Mouse (Mus musculus) megakaryocyte, embryonic 14.5 days (primary cell): ENCODE measurements around the gene 2810006K23Rik. TPM values are rescaled to one million over a fixed set of nuclear protein-coding genes. Genes with fewer than 3 reads are reported as not detected.
"Not testable (repeated sequence)": the region's sequence is repeated elsewhere in the genome, so short reads cannot be mapped to it uniquely, and the experiment has no call there.

ENCODE experiments used
- H3K27me3 ChIP-seq: replicated peaks from 2 replicates; pipeline ENCODE3; 2012; ENCODE audit warnings: inconsistent platforms
- H3K36me3 ChIP-seq: replicated peaks from 2 replicates; pipeline ENCODE3; 2012; ENCODE audit warnings: low read length, inconsistent platforms, mixed read lengths
- H3K4me1 ChIP-seq: 2 replicates; pipeline ENCODE4 v1.6.1; 2012; ENCODE audit warnings: inconsistent platforms
- H3K4me3 ChIP-seq: replicated peaks from 2 replicates; pipeline ENCODE3; 2012; ENCODE audit warnings: moderate library complexity, mild to moderate bottlenecking, inconsistent platforms
- H3K9me3 ChIP-seq: 2 replicates; pipeline ENCODE4 v1.6.1; 2012; ENCODE audit warnings: inconsistent platforms
- FLI1 ChIP-seq: IDR thresholded peaks from 2 replicates; pipeline ENCODE4 v1.6.1; 2012; ENCODE audit warnings: low read length, inconsistent platforms, mixed read lengths
- GATA1 ChIP-seq: IDR thresholded peaks from 3 replicates; pipeline ENCODE4 v1.6.1; 2012; ENCODE audit warnings: mixed read lengths, low read length, inconsistent platforms, borderline replicate concordance
- polyA plus RNA-seq: library from polyadenylated mRNA; stranded (reverse); fragments of >175 nt; gene quantifications from 2 replicates; pipeline ENCODE4 v1.2.3, GENCODE M21; 2012; ENCODE audit warnings: low replicate concordance; ENCODE audit not compliant: insufficient read depth

2810006K23Rik gene
- polyA plus RNA-seq, result 1.7 and 5.7 TPM in 2 replicates

GRCm38 (mm10) chr5:124327510-124328364 is at the start of gene 2810006K23Rik, which contains the start of gene Mphosph9:
Gene 2810006K23Rik (plus strand): TSS chr5:124328089.
Gene Mphosph9 (minus strand): TSS chr5:124327972.
- no peaks in the 10 kb centered on the region for H3K27me3 ChIP-seq
- peaks cover 38% of the 10 kb centered on the region for H3K4me1 ChIP-seq
- peak within 1 kb of the TSS; percentile 98 for H3K4me3 ChIP-seq
- H3K9me3 ChIP-seq, result no peaks in the 10 kb centered on the region
- peaks cover 18% of the 10 kb centered on the region for H3K36me3 ChIP-seq
- no peak for TF ChIP-seq GATA1
- TF ChIP-seq FLI1, result no peak

GRCm38 (mm10) chr5:124282854-124283253 is 45.0 kb upstream of the 2810006K23Rik start:
- Histone ChIP-seq H3K36me3 (peaks cover 80% of the 10 kb centered on the region), H3K9me3 (no peaks in the 10 kb centered on the region), H3K4me3 (no peak overlapping the region), H3K4me1 (peaks cover 20% of the 10 kb centered on the region), H3K27me3 (no peaks in the 10 kb centered on the region)
- TF ChIP-seq FLI1 (no peak), GATA1 (no peak)

GRCm38 (mm10) chr5:124284330-124284729 is 43.6 kb upstream of the 2810006K23Rik start:
- Histone ChIP-seq H3K36me3 (peaks cover 76% of the 10 kb centered on the region), H3K27me3 (no peaks in the 10 kb centered on the region)

GRCm38 (mm10) chr5:124287616-124288247 is 40.2 kb upstream of the 2810006K23Rik start:
- no peak for TF ChIP-seq FLI1
- no peak for TF ChIP-seq GATA1
- no peak overlapping the region for H3K4me3 ChIP-seq
- no peaks in the 10 kb centered on the region for H3K27me3 ChIP-seq
- H3K4me1 ChIP-seq, result peaks cover 20% of the 10 kb centered on the region
- H3K36me3 ChIP-seq, result peaks cover 81% of the 10 kb centered on the region
- H3K9me3 ChIP-seq, result no peaks in the 10 kb centered on the region

More at GRCm38 (mm10) chr5:124284330-124284729, 43.6 kb upstream of the 2810006K23Rik start:
- H3K9me3 ChIP-seq, result no peaks in the 10 kb centered on the region
- H3K4me3 ChIP-seq, result no peak overlapping the region
- H3K4me1 ChIP-seq, result peaks cover 20% of the 10 kb centered on the region
- TF ChIP-seq GATA1 (no peak), FLI1 (no peak)

- peaks cover 83% of the 10 kb centered on the region for H3K36me3 ChIP-seq
- peaks cover 17% of the 10 kb centered on the region for H3K4me1 ChIP-seq
- no peaks in the 10 kb centered on the region for H3K9me3 ChIP-seq
- no peaks in the 10 kb centered on the region for H3K27me3 ChIP-seq
- H3K4me3 ChIP-seq, result no peak overlapping the region
- no peak for TF ChIP-seq GATA1
- TF ChIP-seq FLI1, result no peak
Measured at GRCm38 (mm10) chr5:124290216-124290615, 37.7 kb upstream of the 2810006K23Rik start.

GRCm38 (mm10) chr5:124293967-124294366 is 33.9 kb upstream of the 2810006K23Rik start:
- Histone ChIP-seq H3K9me3 (peaks cover 5% of the 10 kb centered on the region), H3K4me1 (no peaks in the 10 kb centered on the region), H3K4me3 (no peak overlapping the region), H3K27me3 (no peaks in the 10 kb centered on the region), H3K36me3 (peaks cover 79% of the 10 kb centered on the region)
- no peak for TF ChIP-seq FLI1
- no peak for TF ChIP-seq GATA1

GRCm38 (mm10) chr5:124296475-124296874 is 31.4 kb upstream of the 2810006K23Rik start:
- Histone ChIP-seq H3K4me1 (peaks cover 15% of the 10 kb centered on the region), H3K36me3 (peaks cover 70% of the 10 kb centered on the region)
- TF ChIP-seq FLI1, result no peak
- no peak for TF ChIP-seq GATA1

GRCm38 (mm10) chr5:124299307-124299706 is 28.6 kb upstream of the 2810006K23Rik start:
- Histone ChIP-seq H3K36me3 (peaks cover 64% of the 10 kb centered on the region), H3K4me1 (peaks cover 15% of the 10 kb centered on the region)
- not testable (repeated sequence) for H3K9me3 ChIP-seq, H3K27me3 ChIP-seq, H3K4me3 ChIP-seq

More at GRCm38 (mm10) chr5:124296475-124296874, 31.4 kb upstream of the 2810006K23Rik start:
- peaks cover 5% of the 10 kb centered on the region for H3K9me3 ChIP-seq
- H3K4me3 ChIP-seq, result no peak overlapping the region
- no peaks in the 10 kb centered on the region for H3K27me3 ChIP-seq

GRCm38 (mm10) chr5:124300132-124300531 is 27.8 kb upstream of the 2810006K23Rik start:
- H3K27me3 ChIP-seq, result no peaks in the 10 kb centered on the region
- peaks cover 5% of the 10 kb centered on the region for H3K9me3 ChIP-seq
- peaks cover 62% of the 10 kb centered on the region for H3K36me3 ChIP-seq
- no peak for TF ChIP-seq FLI1
- TF ChIP-seq GATA1, result no peak
- H3K4me1 ChIP-seq, result peaks cover 15% of the 10 kb centered on the region
- no peak overlapping the region for H3K4me3 ChIP-seq

GRCm38 (mm10) chr5:124302853-124303252 is 25.0 kb upstream of the 2810006K23Rik start:
- H3K9me3 ChIP-seq, H3K27me3 ChIP-seq, H3K4me3 ChIP-seq: not testable (repeated sequence)
- peaks cover 71% of the 10 kb centered on the region for H3K36me3 ChIP-seq
- H3K4me1 ChIP-seq, result peaks cover 18% of the 10 kb centered on the region
